Mouse (Mus musculus) G1E (cell line): ENCODE measurements around the gene Ybx3.

Experiments
- CTCF ChIP-seq: IDR thresholded peaks from 2 replicates; pipeline ENCODE4 v1.5.1; 2012; ENCODE audit warnings: low read depth, low read length, inconsistent platforms, mixed read lengths
- GATA1 ChIP-seq: IDR thresholded peaks from 2 replicates; pipeline ENCODE4 v1.6.1; 2012; ENCODE audit warnings: borderline replicate concordance, low read length, inconsistent platforms, mixed read lengths
- TAL1 ChIP-seq: conservative IDR thresholded peaks from 2 replicates; pipeline ENCODE4 v1.6.1; 2012; ENCODE audit warnings: low read depth, low read length, inconsistent platforms, mixed read lengths

GRCm38 (mm10) chr6:131353352-131353919, 34.8 kb downstream of the Ybx3 start, which contains the start of gene Styk1:
- TF ChIP-seq GATA1 (no peak), CTCF (no peak), TAL1 (no peak)
